Mouse (Mus musculus) heart, embryonic 11.5 days (tissue): ENCODE measurements at regions not wholly inside any gene's neighbourhood (a gene's known extent, or its start where the extent isn't known, plus 50 kb on each side); places are given as distances from the start of the nearest gene placed in this dataset.

Experiments
- ATAC-seq: fragments of 200-750 bp; cut with Nextera tagmentation; replicated peaks from 2 replicates; pipeline ENCODE4 v1.8.0; 2017; ENCODE audit warnings: moderate library complexity; ENCODE audit not compliant: insufficient number of reproducible peaks, low FRiP score, low TSS enrichment
- H3K27ac ChIP-seq: fragments of 300-500 bp; sonication (generic); 2 replicates; pipeline ENCODE4 v1.5.1; 2014; ENCODE audit warnings: mild to moderate bottlenecking, low read depth, low read length
- H3K27me3 ChIP-seq: fragments of 300-500 bp; sonication (generic); 2 replicates; pipeline ENCODE4 v1.6.1; 2014; ENCODE audit warnings: mild to moderate bottlenecking, low read length, mixed read lengths; ENCODE audit not compliant: control insufficient read depth, insufficient read depth
- H3K36me3 ChIP-seq: fragments of 300-500 bp; sonication (generic); 2 replicates; pipeline ENCODE4 v1.6.1; 2014; ENCODE audit warnings: mild to moderate bottlenecking, low read length, moderate library complexity, mixed read lengths; ENCODE audit not compliant: control insufficient read depth, insufficient read depth
- H3K4me1 ChIP-seq: fragments of 300-500 bp; sonication (generic); 2 replicates; pipeline ENCODE4 v1.6.1; 2014; ENCODE audit warnings: low read length; ENCODE audit not compliant: control insufficient read depth, insufficient read depth
- H3K4me2 ChIP-seq: fragments of 300-500 bp; sonication (generic); 2 replicates; pipeline ENCODE4 v1.6.1; 2014; ENCODE audit warnings: mild to moderate bottlenecking, moderate library complexity
- H3K4me3 ChIP-seq: fragments of 300-500 bp; sonication (generic); 2 replicates; pipeline ENCODE4 v1.5.1; 2014; ENCODE audit warnings: low read depth, low read length
- H3K9ac ChIP-seq: fragments of 300-500 bp; sonication (generic); 2 replicates; pipeline ENCODE4 v1.6.1; 2014; ENCODE audit warnings: mild to moderate bottlenecking, low read depth, low read length, moderate library complexity
- H3K9me3 ChIP-seq: fragments of 300-500 bp; sonication (generic); replicated peaks from 2 replicates; pipeline ENCODE4 v1.6.1; 2016; ENCODE audit warnings: low read length; ENCODE audit not compliant: control insufficient read depth
- WGBS: fragments of 180-500 bp; shearing (Covaris S2); extraction: QIAGEN DNeasy Blood & Tissue Kit; methylation state at CpG from one replicate; pipeline ENCODE4 v1.1.7; 2014; ENCODE audit not compliant: insufficient replicate concordance; 5-methylcytosine and 5-hydroxymethylcytosine counted together

DNA sequence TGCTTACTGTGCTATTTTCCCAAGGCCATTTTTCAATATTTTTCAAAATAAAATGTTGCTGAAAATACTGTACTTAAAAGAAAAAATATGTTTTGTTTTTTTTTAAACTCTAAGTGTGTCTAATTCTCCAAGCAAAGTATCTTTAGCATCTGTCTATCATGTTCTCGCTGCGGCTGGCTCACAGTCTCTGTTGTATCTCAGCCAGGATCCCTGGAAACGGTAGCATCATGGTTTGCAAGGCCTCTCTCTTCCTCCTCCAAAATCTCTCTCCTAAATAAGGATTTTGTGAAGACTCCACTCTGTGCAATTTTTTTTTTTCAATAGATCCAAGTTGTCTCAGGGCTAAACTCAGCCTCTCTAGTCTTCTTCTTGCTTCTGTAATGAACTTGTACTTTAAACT lies 190.2 kb downstream of the Rpl10-ps3 start:
- H3K4me3 ChIP-seq = no peak overlapping the region
- H3K27me3 ChIP-seq = no peaks in the 10 kb centered on the region
- 75% methylated on average over 3 of the region's 3 CpGs for WGBS
- H3K36me3 ChIP-seq = no peaks in the 10 kb centered on the region
- no peak for ATAC-seq
- H3K9me3 ChIP-seq = no peaks in the 10 kb centered on the region
- H3K9ac ChIP-seq = no peak overlapping the region
- H3K27ac ChIP-seq = no peak overlapping the region
- no peak overlapping the region for H3K4me2 ChIP-seq
- H3K4me1 ChIP-seq = no peaks in the 10 kb centered on the region

DNA sequence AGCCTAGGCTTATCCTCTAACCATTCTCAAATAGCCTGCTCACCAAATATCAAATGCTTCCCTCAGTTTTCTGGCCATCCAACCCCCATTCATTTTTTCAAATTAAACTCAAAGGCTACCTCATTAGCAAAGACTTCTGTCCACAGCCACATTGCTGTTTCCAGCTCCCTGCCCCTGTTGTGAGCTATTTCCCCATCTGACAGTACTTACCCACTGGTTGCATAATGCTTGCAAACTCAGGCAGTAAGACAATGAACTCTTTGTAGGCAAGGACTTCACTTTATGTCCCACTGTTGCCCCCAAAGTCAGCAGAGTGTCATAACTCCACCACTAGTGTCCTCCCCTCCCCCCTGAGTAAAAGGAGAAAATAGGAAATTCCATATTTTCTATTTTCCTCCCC lies 194.7 kb downstream of the Rpl10-ps3 start:
- H3K36me3 ChIP-seq = no peaks in the 10 kb centered on the region
- no peaks in the 10 kb centered on the region for H3K27me3 ChIP-seq
- H3K27ac ChIP-seq = no peak overlapping the region
- no peaks in the 10 kb centered on the region for H3K9me3 ChIP-seq
- no peak overlapping the region for H3K9ac ChIP-seq
- no peak overlapping the region for H3K4me2 ChIP-seq
- no peak overlapping the region for H3K4me3 ChIP-seq
- no peak for ATAC-seq
- no peaks in the 10 kb centered on the region for H3K4me1 ChIP-seq

- Histone ChIP-seq H3K9me3 (no peaks in the 10 kb centered on the region), H3K4me1 (no peaks in the 10 kb centered on the region), H3K9ac (no peak overlapping the region), H3K27me3 (no peaks in the 10 kb centered on the region), H3K27ac (no peak overlapping the region), H3K4me3 (no peak overlapping the region), H3K36me3 (no peaks in the 10 kb centered on the region), H3K4me2 (no peak overlapping the region)
- 72% methylated on average over 1 of the region's 1 CpGs for WGBS
- no peak for ATAC-seq
These were observed 202.0 kb downstream of the Rpl10-ps3 start for GRCm38 (mm10) chr9:50142756-50143155.

GRCm38 (mm10) chr9:50142091-50142490 lies 202.7 kb downstream of the Rpl10-ps3 start:
- Histone ChIP-seq H3K9ac (no peak overlapping the region), H3K27ac (no peak overlapping the region), H3K4me2 (no peak overlapping the region), H3K27me3 (no peaks in the 10 kb centered on the region), H3K4me1 (no peaks in the 10 kb centered on the region), H3K4me3 (no peak overlapping the region), H3K36me3 (no peaks in the 10 kb centered on the region), H3K9me3 (no peaks in the 10 kb centered on the region)
- 85% methylated on average over 8 of the region's 8 CpGs for WGBS
- ATAC-seq = no peak

DNA sequence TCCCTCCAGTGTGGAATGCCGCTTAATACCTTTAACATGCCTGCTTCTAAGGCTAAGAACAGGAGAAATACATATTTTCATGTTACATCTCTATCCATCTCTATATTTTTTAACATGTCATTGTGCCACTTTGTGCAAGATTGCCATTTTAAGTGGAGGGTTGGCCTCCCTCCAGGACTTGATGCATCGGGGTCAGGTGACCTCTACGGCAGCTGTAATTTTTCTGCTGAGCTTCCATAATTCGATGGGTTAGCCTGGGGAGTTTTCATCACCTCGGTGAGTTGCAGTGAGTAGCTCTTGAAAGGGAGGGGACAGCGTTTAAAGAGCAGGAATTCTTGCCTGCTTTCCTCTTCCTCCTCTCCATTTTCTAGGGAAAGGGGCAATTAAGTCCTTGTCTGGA lies 203.6 kb downstream of the Rpl10-ps3 start:
- no peak for ATAC-seq

DNA sequence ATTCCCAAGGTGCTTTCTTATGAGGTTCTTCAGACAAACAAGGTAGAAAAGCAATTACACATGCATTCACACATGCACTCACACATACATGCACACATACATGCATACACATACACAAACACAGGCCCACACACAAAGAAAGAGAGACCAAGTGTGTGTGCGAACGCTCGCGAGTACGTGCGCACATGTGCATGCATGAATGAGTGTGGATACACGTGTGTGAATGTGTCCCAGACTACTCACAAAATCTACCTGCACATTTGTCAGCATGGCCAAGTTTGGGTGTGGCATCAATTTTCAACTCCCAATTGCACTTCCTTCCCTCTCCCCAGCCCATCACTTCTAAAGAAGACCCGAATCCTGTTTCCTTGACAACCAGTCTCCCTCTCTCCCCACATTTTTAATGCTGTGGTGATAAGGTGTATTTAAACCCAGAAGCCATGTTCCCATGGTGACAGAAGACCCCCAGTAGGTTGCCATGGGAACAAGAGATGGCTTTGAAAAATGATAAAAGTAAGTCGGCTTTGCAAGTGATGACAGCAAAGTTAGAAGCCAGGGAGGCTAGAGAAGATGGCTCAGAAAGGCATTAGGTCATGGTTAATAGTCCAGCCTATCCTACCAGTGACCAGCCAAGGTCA lies 206.3 kb downstream of the Rpl10-ps3 start:
- Histone ChIP-seq H3K9ac (no peak overlapping the region), H3K9me3 (no peaks in the 10 kb centered on the region), H3K4me1 (no peaks in the 10 kb centered on the region), H3K36me3 (no peaks in the 10 kb centered on the region), H3K27ac (no peak overlapping the region), H3K4me3 (no peak overlapping the region), H3K4me2 (no peak overlapping the region), H3K27me3 (no peaks in the 10 kb centered on the region)
- ATAC-seq = no peak
- WGBS = 86% methylated on average over 9 of the region's 9 CpGs

More for the DNA sequence above, 203.6 kb downstream of the Rpl10-ps3 start:
- Histone ChIP-seq H3K4me1 (no peaks in the 10 kb centered on the region), H3K36me3 (no peaks in the 10 kb centered on the region), H3K4me3 (no peak overlapping the region), H3K27me3 (no peaks in the 10 kb centered on the region), H3K9ac (no peak overlapping the region), H3K4me2 (no peak overlapping the region), H3K27ac (no peak overlapping the region), H3K9me3 (no peaks in the 10 kb centered on the region)
- 54% methylated on average over 6 of the region's 6 CpGs for WGBS

DNA sequence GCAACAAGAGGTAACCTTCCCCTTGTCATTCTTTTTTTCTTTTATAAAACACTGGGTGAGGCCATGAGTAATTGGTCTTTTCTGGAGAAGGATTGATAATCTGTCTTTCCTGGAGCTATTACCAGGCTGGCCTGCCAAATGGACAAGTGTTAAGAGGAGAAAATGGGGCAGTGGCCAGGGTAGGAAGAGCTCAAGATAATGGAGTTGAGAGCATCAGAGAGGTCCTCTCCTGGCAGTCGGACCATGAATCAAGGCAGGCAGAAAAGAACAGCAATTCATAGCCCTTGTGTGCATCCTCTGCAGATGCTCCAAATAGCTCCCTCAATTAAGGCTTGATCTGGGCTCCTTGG lies 208.2 kb downstream of the Rpl10-ps3 start:
- WGBS = 67% methylated on average over 1 of the region's 1 CpGs
- Histone ChIP-seq H3K27me3 (no peaks in the 10 kb centered on the region), H3K27ac (no peak overlapping the region), H3K36me3 (no peaks in the 10 kb centered on the region), H3K9me3 (no peaks in the 10 kb centered on the region), H3K9ac (no peak overlapping the region), H3K4me2 (no peak overlapping the region), H3K4me1 (no peaks in the 10 kb centered on the region), H3K4me3 (no peak overlapping the region)
- no peak for ATAC-seq

- ATAC-seq = no peak
These were observed 208.7 kb downstream of the Rpl10-ps3 start for GRCm38 (mm10) chr9:50135939-50136635.

GRCm38 (mm10) chr9:50124241-50124640 lies 220.5 kb downstream of the Rpl10-ps3 start:
- no peak overlapping the region for H3K9ac ChIP-seq
- H3K4me2 ChIP-seq = no peak overlapping the region
- WGBS = 41% methylated on average over 4 of the region's 4 CpGs
- no peak for ATAC-seq
- no peaks in the 10 kb centered on the region for H3K9me3 ChIP-seq
- no peak overlapping the region for H3K27ac ChIP-seq
- H3K36me3 ChIP-seq = no peaks in the 10 kb centered on the region
- no peak overlapping the region for H3K4me3 ChIP-seq
- no peaks in the 10 kb centered on the region for H3K4me1 ChIP-seq
- H3K27me3 ChIP-seq = no peaks in the 10 kb centered on the region

More at GRCm38 (mm10) chr9:50135939-50136635, 208.7 kb downstream of the Rpl10-ps3 start:
- Histone ChIP-seq H3K9ac (no peak overlapping the region), H3K4me2 (no peak overlapping the region), H3K27me3 (no peaks in the 10 kb centered on the region), H3K4me1 (no peaks in the 10 kb centered on the region), H3K4me3 (no peak overlapping the region), H3K36me3 (no peaks in the 10 kb centered on the region), H3K27ac (no peak overlapping the region), H3K9me3 (no peaks in the 10 kb centered on the region)
- 81% methylated on average over 10 of the region's 10 CpGs for whole genome bisulfite sequencing
